Mouse (Mus musculus): ENCODE data around the gene Megf11.

DNA sequence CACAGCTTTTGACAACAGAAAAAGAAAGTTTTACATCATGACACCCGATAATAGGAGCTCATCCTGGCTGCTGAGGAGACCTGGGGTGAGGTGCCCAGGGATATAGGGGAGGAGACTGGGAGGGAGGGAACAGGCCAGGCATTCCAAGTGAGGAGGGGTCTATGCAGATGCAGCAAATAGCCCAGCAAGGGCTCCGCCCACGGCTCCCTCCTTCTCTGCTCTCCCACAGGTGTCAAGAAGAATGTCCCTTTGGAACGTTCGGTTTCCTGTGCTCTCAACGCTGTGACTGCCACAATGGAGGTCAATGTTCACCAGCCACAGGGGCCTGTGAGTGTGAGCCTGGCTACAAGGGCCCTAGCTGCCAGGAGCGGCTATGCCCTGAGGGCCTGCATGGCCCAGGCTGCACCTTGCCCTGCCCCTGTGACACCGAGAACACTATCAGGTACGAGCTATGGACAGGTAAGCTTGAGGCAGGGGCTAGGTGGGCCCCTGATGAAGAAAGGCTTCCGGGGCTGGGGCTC, 267.5 kb downstream of the Megf11 start:
- TF ChIP-seq CTCF (IDR thresholded peaks at IDR 0.05; ENCODE audit: low read depth) (no peak), EP300 (IDR thresholded peaks at IDR 0.05; ENCODE audit: low read depth) (no peak)
